Mouse (Mus musculus) CH12.LX (cell line): Measurements from ENCODE around the gene Fgfr2.

Experiments used
- CHD1 ChIP-seq: IDR thresholded peaks from 2 replicates; pipeline ENCODE4 v1.6.1; 2012; ENCODE audit warnings: low read depth, low read length, improper control_type of control experiment, inconsistent platforms
- CTCF ChIP-seq, 2 experiments: IDR thresholded peaks in 1 of 2; conservative IDR thresholded peaks in 1 of 2; 2 replicates each; pipeline ENCODE4 v1.5.1; 2011 to 2012; ENCODE audit warnings: low read depth in 2 of 2, low read length in 2 of 2, improper control_type of control experiment in 1 of 2, inconsistent platforms in 1 of 2, mild to moderate bottlenecking in 1 of 2, moderate library complexity in 1 of 2
- EP300 ChIP-seq: IDR thresholded peaks from 2 replicates; pipeline ENCODE4 v1.6.1; 2011; ENCODE audit warnings: low read length, improper control_type of control experiment
- HCFC1 ChIP-seq: IDR thresholded peaks from 2 replicates; pipeline ENCODE4 v1.6.1; 2012; ENCODE audit warnings: low read depth, mild to moderate bottlenecking, inconsistent platforms, low read length, improper control_type of control experiment
- MAX ChIP-seq: IDR thresholded peaks from 2 replicates; pipeline ENCODE4 v1.6.1; 2011; ENCODE audit warnings: low read length, improper control_type of control experiment
- POLR2A ChIP-seq: IDR thresholded peaks from 2 replicates; pipeline ENCODE4 v1.6.1; 2011; ENCODE audit warnings: low read depth, mild to moderate bottlenecking, improper control_type of control experiment, low read length
- POLR2AphosphoS2 ChIP-seq: IDR thresholded peaks from 2 replicates; pipeline ENCODE4 v1.6.1; 2011; ENCODE audit warnings: low read depth, low read length, improper control_type of control experiment
- SIN3A ChIP-seq: IDR thresholded peaks from 2 replicates; pipeline ENCODE4 v1.6.1; 2012; ENCODE audit warnings: low read length, improper control_type of control experiment, inconsistent platforms
- USF1 ChIP-seq: IDR thresholded peaks from 2 replicates; pipeline ENCODE4 v1.6.1; 2014; ENCODE audit warnings: low read depth, mild to moderate bottlenecking, inconsistent platforms, low read length, improper control_type of control experiment
- USF2 ChIP-seq: conservative IDR thresholded peaks from 2 replicates; pipeline ENCODE4 v1.6.1; 2011; ENCODE audit warnings: low read depth, low read length, improper control_type of control experiment
- ZNF384 ChIP-seq: IDR thresholded peaks from 2 replicates; pipeline ENCODE4 v1.6.1; 2012; ENCODE audit warnings: low read depth, low read length, improper control_type of control experiment, inconsistent platforms

GRCm38 (mm10) chr7:131297151-131297550 is 1826.0 kb downstream of the Fgfr2 start:
- TF ChIP-seq POLR2A (no peak), CTCF (conservative IDR thresholded peaks at IDR 0.05 in 1 of 2, IDR thresholded peaks at IDR 0.05 in 1 of 2; ENCODE audit: low read depth in 2 of 2, low read length in 2 of 2) (peak in 1 of 2 experiments; percentile 48; a peak in 2 of 4 replicates), USF2 (no peak), HCFC1 (no peak), POLR2AphosphoS2 (no peak), ZNF384 (no peak), SIN3A (no peak), MAX (no peak), EP300 (no peak), USF1 (no peak), CHD1 (no peak)
